Mouse (Mus musculus): ENCODE measurements at regions not wholly inside any gene's neighbourhood (a gene's known extent, or its start where the extent isn't known, plus 50 kb on each side); places are given as distances from the start of the nearest gene placed in this dataset.

- TF ChIP-seq GATA1 (IDR thresholded peaks at IDR 0.05; ENCODE audit: borderline replicate concordance, low read length), result no peak
- no peak for TF ChIP-seq FLI1 (IDR thresholded peaks at IDR 0.05; ENCODE audit: low read length)
Observed at GRCm38 (mm10) chr19:30331850-30332249, 99.1 kb downstream of the Mbl2 start.
